Mouse (Mus musculus) R1 (cell line): ENCODE measurements around the gene Ctdsp2.
A peak's percentile ranks its signal among the peaks of the same experiment; 100 is the strongest.

Experiments used
- DNase-seq: peaks from one replicate; pipeline ENCODE4 v3.0.0-alpha.2; 2018; ENCODE audit warnings: low read depth, low spot score

Ctdsp2 gene

DNA sequence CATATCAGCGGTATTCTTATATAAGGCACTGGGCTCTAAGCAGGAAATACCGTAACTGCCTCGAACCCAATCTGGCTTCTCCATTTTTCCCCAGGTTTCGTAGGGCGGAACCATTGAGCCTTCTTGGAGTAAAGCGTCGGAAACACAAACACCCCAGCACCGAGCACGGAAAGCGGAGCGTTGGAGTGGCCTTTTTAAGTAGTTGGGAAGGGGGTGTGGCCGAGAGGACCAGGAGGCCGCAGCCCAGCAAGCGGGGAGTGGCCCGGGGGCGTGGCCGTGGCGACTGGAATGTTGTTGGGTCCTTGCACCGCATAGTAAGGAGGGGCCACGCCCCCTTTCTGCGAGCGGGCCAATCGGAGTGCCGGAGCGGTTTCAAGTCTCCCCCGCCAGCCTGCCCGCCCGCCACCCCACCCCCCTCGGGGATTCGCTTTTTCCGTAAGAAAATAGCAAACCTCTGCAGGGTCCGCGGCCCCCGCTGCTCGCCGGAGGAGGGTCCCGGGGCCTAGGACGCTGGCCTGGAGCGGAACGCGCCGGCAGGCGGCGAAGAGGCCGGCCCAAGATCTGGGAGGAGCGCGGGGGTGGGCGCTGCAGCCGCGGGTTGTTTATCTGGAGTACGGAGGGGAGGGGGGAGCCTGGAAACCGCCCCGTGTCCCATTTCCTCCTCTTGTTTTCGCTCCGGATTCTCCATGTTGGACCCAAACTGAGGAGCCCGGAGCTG, at the start of gene Ctdsp2:
Ctdsp2 (plus strand) TSS at position 441 of the 718 bp plus-strand sequence.
- peak; percentile 99 for DNase-seq

DNA sequence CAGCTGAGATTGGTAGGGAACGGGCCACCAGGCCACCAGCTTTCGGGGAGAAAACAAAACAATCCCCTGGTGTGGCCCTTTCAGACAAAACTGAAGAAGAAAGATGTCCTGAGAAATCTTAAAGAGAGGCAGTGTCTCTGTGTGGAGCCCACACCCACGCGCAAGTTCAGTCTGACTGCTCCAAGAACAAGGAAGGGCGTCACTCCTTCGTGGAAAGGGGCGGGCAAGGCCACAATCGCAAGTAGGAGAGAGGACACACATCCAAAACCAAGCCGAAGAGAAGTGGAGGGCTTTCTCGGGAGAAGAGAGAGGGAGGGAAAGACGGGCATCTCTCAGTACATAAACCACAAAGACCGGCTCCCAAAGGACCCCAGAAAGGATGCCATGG, 49.7 kb upstream of the Ctdsp2 start:
- no peak for DNase-seq

- no peak for DNase-seq
These were observed 49.0 kb upstream of the Ctdsp2 start for GRCm38 (mm10) chr10:126929543-126929942.

DNA sequence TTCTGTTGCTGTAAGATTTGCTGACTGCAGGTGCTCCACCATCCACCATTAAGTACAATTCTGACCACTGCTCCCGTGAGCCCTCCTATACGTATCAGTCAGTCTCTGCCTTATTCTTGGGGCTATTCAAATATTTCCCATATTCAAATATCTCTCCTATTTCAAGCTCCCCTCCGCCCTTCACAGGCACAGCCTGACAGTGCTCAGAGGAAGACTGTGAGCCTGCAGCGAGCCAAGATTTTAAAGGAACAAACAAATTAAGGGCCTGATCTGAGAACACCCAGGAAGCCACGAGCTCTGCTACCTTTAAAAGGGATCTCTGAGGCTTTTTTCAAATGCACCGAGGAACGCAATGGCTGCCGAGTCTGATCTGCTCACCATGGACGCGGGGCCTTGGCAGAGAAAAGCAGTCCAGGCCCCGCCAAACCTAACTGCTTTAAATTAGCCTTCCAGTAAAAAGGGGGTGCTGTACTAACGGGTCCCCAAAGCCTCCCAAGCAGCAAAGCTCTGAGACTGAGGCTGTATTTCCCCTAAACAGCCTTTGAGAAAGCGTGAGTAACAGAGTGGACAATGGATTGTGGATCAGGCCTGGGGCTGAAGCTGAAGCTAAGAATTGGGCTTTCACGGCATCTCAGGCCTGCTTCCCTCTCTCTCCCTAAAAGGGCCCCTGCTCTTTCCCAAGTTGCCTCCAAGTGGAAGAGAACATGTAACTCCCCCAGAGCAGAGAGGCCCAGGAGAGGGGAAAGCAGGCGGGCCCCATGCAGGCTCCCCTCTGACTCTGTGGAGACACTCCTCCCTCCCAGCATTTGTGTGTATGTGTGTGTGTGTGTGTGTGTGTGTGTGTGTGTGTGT, 48.0 kb upstream of the Ctdsp2 start:
- no peak for DNase-seq

DNA sequence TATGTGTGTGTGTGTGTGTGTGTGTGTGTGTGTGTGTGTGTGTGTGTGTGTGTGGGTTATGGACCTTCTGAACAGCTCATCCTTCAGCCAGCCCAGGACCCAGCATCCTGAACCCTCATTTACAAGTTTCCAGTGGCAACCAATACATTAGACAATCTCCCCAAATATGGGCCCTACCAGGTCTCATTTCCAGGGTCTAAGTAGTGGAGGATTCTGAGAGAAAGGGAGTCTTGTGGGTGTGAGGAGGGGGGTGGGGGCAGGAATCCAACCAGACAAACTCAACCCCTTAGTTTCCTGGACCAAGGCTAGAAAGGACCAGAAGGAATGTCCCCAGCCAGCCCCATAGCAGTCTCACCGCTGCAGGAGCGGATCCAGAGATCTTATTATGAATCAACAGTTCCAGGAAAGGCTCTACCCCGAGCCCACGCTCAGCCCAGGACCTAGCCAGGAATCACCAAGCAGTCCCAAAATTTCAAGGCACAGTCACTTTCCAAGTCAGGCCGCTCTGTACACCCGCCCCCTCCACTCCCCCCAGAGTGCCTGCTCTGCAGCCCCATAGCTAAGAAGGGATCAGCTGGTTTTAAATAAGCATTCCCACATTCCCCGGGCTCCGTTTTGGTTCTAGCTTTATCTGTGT, 47.3 kb upstream of the Ctdsp2 start:
- DNase-seq: no peak

DNA sequence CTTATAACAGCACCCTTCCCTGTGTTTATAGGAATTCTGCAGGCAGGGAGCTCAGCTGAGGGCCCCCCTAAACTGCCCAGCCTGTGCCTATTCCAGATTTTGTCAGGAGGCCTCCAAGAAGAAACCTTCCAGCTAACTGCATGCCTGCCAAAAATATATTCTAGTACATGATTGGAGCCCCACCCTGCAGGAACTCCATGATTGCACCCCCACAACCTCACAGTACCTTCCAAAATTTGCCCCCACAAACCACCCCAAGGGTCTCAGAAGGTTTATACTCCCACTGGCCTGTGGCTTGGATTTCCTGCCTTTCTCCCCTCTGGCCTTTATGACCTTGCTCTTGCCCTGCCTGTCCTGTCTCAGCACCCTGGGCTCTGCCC, 46.8 kb upstream of the Ctdsp2 start:
- no peak for DNase-seq

GRCm38 (mm10) chr10:126934561-126934960, 44.0 kb upstream of the Ctdsp2 start:
- no peak for DNase-seq

GRCm38 (mm10) chr10:126935121-126935520, 43.4 kb upstream of the Ctdsp2 start:
- no peak for DNase-seq

DNA sequence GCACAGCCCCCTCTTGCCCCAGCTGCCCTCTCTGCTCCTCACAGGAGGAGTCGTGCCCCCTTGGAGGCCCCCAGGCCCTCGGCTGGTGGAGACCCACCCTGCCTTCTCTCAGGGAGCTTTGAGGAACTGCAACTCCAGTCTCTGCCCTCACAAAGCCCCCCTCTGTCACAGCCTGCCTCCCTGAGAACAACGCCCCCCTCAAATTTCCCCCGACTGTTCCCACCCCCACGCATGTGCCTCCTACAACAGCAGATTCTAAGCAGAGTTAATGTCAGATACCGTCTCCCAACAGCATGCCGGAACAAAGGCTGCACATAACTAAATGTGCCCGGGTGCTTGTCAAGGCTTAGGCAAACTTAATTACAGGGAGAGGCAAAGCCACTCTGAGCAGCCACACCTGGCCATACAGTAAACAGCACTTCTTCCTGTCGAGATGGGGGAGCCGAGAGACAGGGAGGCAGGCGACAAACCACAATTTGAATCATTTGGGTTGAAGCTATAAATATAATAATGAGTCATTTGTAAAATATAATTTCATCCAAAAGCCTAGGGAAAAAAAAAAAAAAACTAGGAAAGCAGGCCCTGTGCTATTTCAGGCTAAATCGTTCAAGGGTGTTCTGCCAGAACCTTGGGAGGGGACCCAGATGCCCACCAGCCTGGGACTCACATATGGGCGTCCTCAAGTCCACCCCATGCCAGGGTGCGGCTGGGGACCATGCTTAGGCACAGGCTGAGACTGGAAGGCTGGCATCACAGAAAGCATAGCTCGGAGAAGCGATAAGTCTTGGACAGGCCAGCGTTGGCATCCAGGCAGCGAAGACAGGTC, 42.7 kb upstream of the Ctdsp2 start:
- DNase-seq: no peak

GRCm38 (mm10) chr10:126940949-126941348, 37.6 kb upstream of the Ctdsp2 start:
- no peak for DNase-seq

- peak; percentile 85 for DNase-seq
These were observed 33.0 kb upstream of the Ctdsp2 start for GRCm38 (mm10) chr10:126945531-126945930.

GRCm38 (mm10) chr10:126949824-126950223, 28.7 kb upstream of the Ctdsp2 start:
- no peak for DNase-seq

- DNase-seq: no peak
These were observed 27.9 kb upstream of the Ctdsp2 start for GRCm38 (mm10) chr10:126950572-126950971.

DNA sequence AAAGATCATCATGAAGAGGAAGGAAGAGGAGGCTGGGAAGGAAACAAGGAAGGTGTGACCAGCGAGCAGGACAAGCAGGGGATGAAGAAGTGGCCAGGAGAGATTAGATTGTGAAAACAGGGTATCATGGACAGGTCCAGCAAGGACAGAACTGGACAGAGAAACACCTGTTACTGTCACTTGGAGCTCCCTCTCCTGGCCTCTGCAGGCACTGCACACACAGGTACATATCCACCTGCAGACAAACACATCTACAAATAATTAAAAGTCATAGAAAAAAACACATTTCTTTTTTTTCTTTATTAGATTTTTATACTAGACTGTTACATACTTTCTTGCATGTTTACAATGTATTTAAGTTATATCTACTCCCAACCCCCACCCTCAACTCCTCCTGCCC, 26.1 kb upstream of the Ctdsp2 start:
- no peak for DNase-seq

- DNase-seq: no peak
These were observed 25.5 kb upstream of the Ctdsp2 start for GRCm38 (mm10) chr10:126953029-126953471.

GRCm38 (mm10) chr10:126956692-126957358, 21.7 kb upstream of the Ctdsp2 start:
- no peak for DNase-seq

- DNase-seq: peak; percentile 83
These were observed 21.0 kb upstream of the Ctdsp2 start for GRCm38 (mm10) chr10:126957359-126958107.

- DNase-seq: no peak
These were observed 18.0 kb upstream of the Ctdsp2 start for GRCm38 (mm10) chr10:126960496-126960895.

DNA sequence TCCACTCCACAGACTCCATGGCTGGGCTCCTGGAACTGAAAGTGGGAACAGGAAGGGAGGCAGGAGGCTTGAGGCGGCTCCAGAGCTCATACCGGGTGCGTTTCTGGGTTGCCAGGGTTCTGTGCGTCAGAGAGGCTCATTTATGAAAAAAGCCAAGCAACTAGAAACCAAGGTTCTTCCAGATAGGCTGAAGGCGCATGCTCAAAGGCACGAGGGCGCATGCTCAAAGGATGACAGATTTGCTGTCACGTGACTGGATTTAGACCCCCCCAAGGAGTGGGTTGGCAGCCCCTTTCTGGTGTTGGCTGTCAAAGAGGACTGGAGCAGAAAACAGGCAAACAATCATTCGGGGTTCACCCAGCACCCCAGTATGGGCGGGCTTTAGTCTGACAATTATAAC, 16.8 kb upstream of the Ctdsp2 start:
- DNase-seq: peak; percentile 89

- peak; percentile 69 for DNase-seq
These were observed 16.1 kb upstream of the Ctdsp2 start for GRCm38 (mm10) chr10:126962271-126962965.
